Mouse (Mus musculus): ENCODE measurements around the gene Cd209b. TPM values are rescaled to one million over a fixed set of nuclear protein-coding genes. Genes with fewer than 3 reads are reported as not detected.

Gene Cd209b
- polyA plus RNA-seq (2015; fragmentation: Nextera tagmentation; extraction: Ambion mirVana) = not detected in 2 replicates

GRCm38 (mm10) chr8:3926744-3927143 lies at the start of gene Cd209b:
TSS of gene Cd209b (minus strand) at chr8:3926844.
- TF ChIP-seq EP300 (IDR thresholded peaks at IDR 0.05) (no peak), CTCF (IDR thresholded peaks at IDR 0.05) (no peak)
- Histone ChIP-seq H3K9me3 (ENCODE audit: low read length) (no peaks in the 10 kb centered on the region), H3K4me3 (ENCODE audit: low read depth, low read length) (no peak within 1 kb of the TSS), H3K9ac (replicated peaks; ENCODE audit: low read depth) (no peak within 1 kb of the TSS), H3K4me1 (ENCODE audit: insufficient read depth, low read depth, low read length) (no peaks in the 10 kb centered on the region), H3K4me2 (replicated peaks; ENCODE audit: low read depth, low read length) (no peak within 1 kb of the TSS), H3K36me3 (ENCODE audit: insufficient read depth, low read length) (no peaks in the 10 kb centered on the region), H3K27ac (ENCODE audit: low read length) (no peak within 1 kb of the TSS), H3K27me3 (replicated peaks; ENCODE audit: insufficient read depth, low read length) (no peaks in the 10 kb centered on the region)
- ATAC-seq = no peak
- WGBS = 85% methylated on average over 3 of the region's 3 CpGs
- DNase-seq (ENCODE audit: low spot score) = no peak

GRCm38 (mm10) chr8:3956037-3956436 lies 29.4 kb upstream of the Cd209b start:
- 67% methylated on average over 1 of the region's 1 CpGs for WGBS
- DNase-seq (ENCODE audit: low spot score) (no peak), ATAC-seq (no peak)
- Histone ChIP-seq H3K4me3 (ENCODE audit: low read depth, low read length) (no peak overlapping the region), H3K36me3 (ENCODE audit: insufficient read depth, low read length) (no peaks in the 10 kb centered on the region), H3K9ac (replicated peaks; ENCODE audit: low read depth) (no peak overlapping the region), H3K4me2 (replicated peaks; ENCODE audit: low read depth, low read length) (no peak overlapping the region), H3K27me3 (replicated peaks; ENCODE audit: insufficient read depth, low read length) (no peaks in the 10 kb centered on the region), H3K27ac (ENCODE audit: low read length) (no peak overlapping the region), H3K9me3 (ENCODE audit: low read length) (no peaks in the 10 kb centered on the region), H3K4me1 (ENCODE audit: insufficient read depth, low read depth, low read length) (no peaks in the 10 kb centered on the region)
- TF ChIP-seq CTCF (IDR thresholded peaks at IDR 0.05) = peak; percentile 37; the same call in 1 of the 2 replicates
- TF ChIP-seq EP300 (IDR thresholded peaks at IDR 0.05) = no peak

- no peaks in the 10 kb centered on the region for H3K27me3 ChIP-seq (replicated peaks; ENCODE audit: insufficient read depth, low read length)
- H3K4me3 ChIP-seq (ENCODE audit: low read depth, low read length) = no peak within 1 kb of the TSS
- no peak within 1 kb of the TSS for H3K4me2 ChIP-seq (replicated peaks; ENCODE audit: low read depth, low read length)
- H3K9ac ChIP-seq (replicated peaks; ENCODE audit: low read depth) = no peak within 1 kb of the TSS
- ATAC-seq (no peak), DNase-seq (ENCODE audit: low spot score) (no peak)
- no peak within 1 kb of the TSS for H3K27ac ChIP-seq (ENCODE audit: low read length)
- no peaks in the 10 kb centered on the region for H3K36me3 ChIP-seq (ENCODE audit: insufficient read depth, low read length)
- TF ChIP-seq EP300 (IDR thresholded peaks at IDR 0.05) = no peak
- no peak for TF ChIP-seq CTCF (IDR thresholded peaks at IDR 0.05)
- no peaks in the 10 kb centered on the region for H3K4me1 ChIP-seq (ENCODE audit: insufficient read depth, low read depth, low read length)
- no peaks in the 10 kb centered on the region for H3K9me3 ChIP-seq (ENCODE audit: low read length)
- WGBS = 75% methylated on average over 1 of the region's 1 CpGs
Observed at GRCm38 (mm10) chr8:3954646-3955045, 28.0 kb upstream of the Cd209b start, which contains the start of gene Cd209c. TSS of gene Cd209c (minus strand) at chr8:3954746.

DNA sequence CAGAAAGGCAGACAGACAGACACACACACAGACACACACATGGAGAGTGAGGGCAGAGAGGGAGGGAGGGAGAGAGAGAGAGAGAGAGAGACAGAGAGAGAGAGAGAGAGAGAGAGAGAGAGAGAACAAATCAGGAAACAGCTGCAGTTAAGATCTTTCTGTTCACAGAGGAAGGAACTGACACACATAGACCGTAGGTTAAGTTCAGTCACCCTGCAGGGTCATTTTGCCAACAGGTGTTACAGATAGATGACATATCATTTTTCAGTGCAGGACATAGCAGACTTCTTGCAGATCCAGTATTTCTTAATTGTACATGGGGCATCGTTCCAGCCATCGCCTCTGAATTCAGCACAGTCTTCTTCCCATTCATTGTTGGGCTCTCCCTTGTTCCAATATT lies 13.4 kb upstream of the Cd209b start:
- Histone ChIP-seq H3K4me3 (ENCODE audit: low read depth, low read length) (no peak overlapping the region), H3K36me3 (ENCODE audit: insufficient read depth, low read length) (no peaks in the 10 kb centered on the region), H3K9ac (replicated peaks; ENCODE audit: low read depth) (no peak overlapping the region), H3K4me2 (replicated peaks; ENCODE audit: low read depth, low read length) (no peak overlapping the region), H3K27me3 (replicated peaks; ENCODE audit: insufficient read depth, low read length) (no peaks in the 10 kb centered on the region), H3K4me1 (ENCODE audit: insufficient read depth, low read depth, low read length) (no peaks in the 10 kb centered on the region), H3K27ac (ENCODE audit: low read length) (no peak overlapping the region), H3K9me3 (ENCODE audit: low read length) (no peaks in the 10 kb centered on the region)
- TF ChIP-seq EP300 (IDR thresholded peaks at IDR 0.05) (no peak), CTCF (IDR thresholded peaks at IDR 0.05) (no peak)
- ATAC-seq = no peak
- DNase-seq (ENCODE audit: low spot score) = no peak
- 76% methylated on average over 3 of the region's 3 CpGs for WGBS

- no peaks in the 10 kb centered on the region for H3K9me3 ChIP-seq (ENCODE audit: low read length)
- no peak for TF ChIP-seq EP300 (IDR thresholded peaks at IDR 0.05)
- TF ChIP-seq CTCF (IDR thresholded peaks at IDR 0.05) = no peak
- no peaks in the 10 kb centered on the region for H3K4me1 ChIP-seq (ENCODE audit: insufficient read depth, low read depth, low read length)
- H3K27ac ChIP-seq (ENCODE audit: low read length) = no peak within 1 kb of the TSS
- WGBS = 58% methylated on average over 4 of the region's 4 CpGs
- DNase-seq (ENCODE audit: low spot score) (no peak), ATAC-seq (no peak)
- no peak within 1 kb of the TSS for H3K4me3 ChIP-seq (ENCODE audit: low read depth, low read length)
- H3K27me3 ChIP-seq (replicated peaks; ENCODE audit: insufficient read depth, low read length) = no peaks in the 10 kb centered on the region
- no peak within 1 kb of the TSS for H3K9ac ChIP-seq (replicated peaks; ENCODE audit: low read depth)
- H3K4me2 ChIP-seq (replicated peaks; ENCODE audit: low read depth, low read length) = no peak within 1 kb of the TSS
- no peaks in the 10 kb centered on the region for H3K36me3 ChIP-seq (ENCODE audit: insufficient read depth, low read length)
Observed at GRCm38 (mm10) chr8:3878455-3878854, 48.2 kb downstream of the Cd209b start, which contains the start of gene Cd209d. TSS of gene Cd209d (minus strand) at chr8:3878555.

- no peak for TF ChIP-seq CTCF (IDR thresholded peaks at IDR 0.05)
- TF ChIP-seq EP300 (IDR thresholded peaks at IDR 0.05) = no peak
- no peak overlapping the region for H3K4me3 ChIP-seq (ENCODE audit: low read depth, low read length)
- no peaks in the 10 kb centered on the region for H3K27me3 ChIP-seq (replicated peaks; ENCODE audit: insufficient read depth, low read length)
- no peaks in the 10 kb centered on the region for H3K9me3 ChIP-seq (ENCODE audit: low read length)
- H3K9ac ChIP-seq (replicated peaks; ENCODE audit: low read depth) = no peak overlapping the region
- no peak overlapping the region for H3K4me2 ChIP-seq (replicated peaks; ENCODE audit: low read depth, low read length)
- 64% methylated on average over 2 of the region's 2 CpGs for WGBS
- H3K36me3 ChIP-seq (ENCODE audit: insufficient read depth, low read length) = no peaks in the 10 kb centered on the region
- DNase-seq (ENCODE audit: low spot score) = no peak
- H3K27ac ChIP-seq (ENCODE audit: low read length) = no peak overlapping the region
- ATAC-seq = no peak
- no peaks in the 10 kb centered on the region for H3K4me1 ChIP-seq (ENCODE audit: insufficient read depth, low read depth, low read length)
Observed at GRCm38 (mm10) chr8:3876121-3876520, 50.5 kb downstream of the Cd209b start.

Other genes starting within 250 kb of the Cd209b start
- 0.14 and 1.2 TPM in 2 replicates for gene Fcer2a, start 232.7 kb downstream of the Cd209b start, polyA plus RNA-seq (2015; fragmentation: Nextera tagmentation; extraction: Ambion mirVana)
- 0.88 and 1.1 TPM in 2 replicates for gene Clec4g, start 206.2 kb downstream of the Cd209b start, polyA plus RNA-seq (2015; fragmentation: Nextera tagmentation; extraction: Ambion mirVana)
- gene Cd209a, start 177.9 kb downstream of the Cd209b start, polyA plus RNA-seq (2015; fragmentation: Nextera tagmentation; extraction: Ambion mirVana) = 0.64 and 0.72 TPM in 2 replicates
- not detected in 2 replicates for gene Cd209e, start 72.5 kb downstream of the Cd209b start, polyA plus RNA-seq (2015; fragmentation: Nextera tagmentation; extraction: Ambion mirVana)
- not detected in 2 replicates for gene Cd209d, start 48.3 kb downstream of the Cd209b start, polyA plus RNA-seq (2015; fragmentation: Nextera tagmentation; extraction: Ambion mirVana)
- gene Cd209c, start 27.9 kb upstream of the Cd209b start, polyA plus RNA-seq (2015; fragmentation: Nextera tagmentation; extraction: Ambion mirVana) = 0.17 and 0.26 TPM in 2 replicates
- gene Cd209f, start 179.0 kb upstream of the Cd209b start, polyA plus RNA-seq (2015; fragmentation: Nextera tagmentation; extraction: Ambion mirVana) = not detected in 2 replicates
- not detected in 2 replicates for gene Cd209g, start 207.3 kb upstream of the Cd209b start, polyA plus RNA-seq (2015; fragmentation: Nextera tagmentation; extraction: Ambion mirVana)
- 11.3 and 11.9 TPM in 2 replicates for gene Evi5l, start 239.7 kb upstream of the Cd209b start, polyA plus RNA-seq (2015; fragmentation: Nextera tagmentation; extraction: Ambion mirVana)